Mouse (Mus musculus) kidney, postnatal 25 days (tissue): Measurements from ENCODE around the gene Nsun5.
A peak's percentile ranks its signal among the peaks of the same experiment; 100 is the strongest.

Source experiments
- DNase-seq, 2 experiments: peaks; one replicate each; pipeline ENCODE4 v3.0.0; 2021; ENCODE audit warnings: mixed read lengths in 2 of 2

Nsun5 gene

GRCm38 (mm10) chr5:135375167-135375566 lies 5.4 kb downstream of the Nsun5 start:
- DNase-seq: peak; percentile 64 to 68

DNA sequence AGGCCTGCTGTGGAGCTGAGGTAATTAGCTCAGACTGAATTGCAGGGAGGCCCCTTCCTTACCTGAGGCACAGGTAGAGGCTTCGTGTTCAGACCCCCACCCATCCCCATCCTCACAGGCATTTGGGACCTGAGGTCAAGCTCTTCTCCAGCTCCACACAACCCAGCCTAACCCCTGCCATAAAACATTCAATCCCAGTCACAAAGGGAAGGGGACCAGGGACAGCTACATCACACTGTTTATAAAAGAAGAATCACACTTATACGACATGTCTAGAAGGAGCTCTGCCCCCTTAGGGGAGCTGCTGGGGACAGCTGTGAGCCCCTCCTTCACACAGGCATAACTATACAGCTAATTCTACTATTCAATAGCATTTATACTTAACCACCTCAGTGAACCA lies 6.6 kb downstream of the Nsun5 start:
- no peak for DNase-seq

GRCm38 (mm10) chr5:135380681-135381080 lies 10.9 kb downstream of the Nsun5 start:
- no peak for DNase-seq

DNA sequence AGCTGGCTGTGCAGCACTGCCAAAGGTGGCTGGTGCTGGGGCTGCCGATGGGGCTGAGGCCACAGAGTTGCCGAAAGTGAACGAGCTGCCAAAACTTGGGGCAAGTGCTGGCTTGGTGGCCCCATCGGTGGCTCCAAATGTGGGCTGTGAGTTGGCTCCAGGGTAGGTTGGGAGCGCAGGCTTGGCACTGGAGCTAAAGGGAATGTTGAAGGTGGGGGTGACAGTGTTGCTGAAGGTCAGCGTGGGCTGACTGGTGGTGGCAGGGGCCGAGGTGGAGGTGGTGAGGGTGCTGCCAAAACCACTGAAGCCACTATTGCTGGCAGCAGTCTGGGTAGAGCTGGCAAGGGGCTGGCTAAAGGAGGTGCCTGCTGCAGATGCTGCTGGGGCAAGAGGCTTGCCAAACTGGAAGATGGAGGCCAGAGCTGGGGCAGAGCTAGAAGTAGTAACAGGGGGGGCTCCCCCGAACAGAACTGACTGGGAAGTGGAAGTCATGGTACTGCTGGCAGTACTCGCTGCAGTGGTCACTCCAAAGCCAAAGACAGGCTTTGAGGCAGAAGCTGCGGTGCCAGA lies 11.7 kb downstream of the Nsun5 start:
- DNase-seq: no peak

- no peak for DNase-seq
Observed at GRCm38 (mm10) chr5:135382746-135383145, 13.0 kb downstream of the Nsun5 start.

- DNase-seq: no peak
Observed at GRCm38 (mm10) chr5:135383771-135384170, 14.0 kb downstream of the Nsun5 start.

GRCm38 (mm10) chr5:135394004-135394823 lies 24.5 kb downstream of the Nsun5 start, which contains the start of gene Pom121:
Gene Pom121, minus strand, starts transcription at chr5:135394546.
- DNase-seq: peak; percentile 88 to 92

DNA sequence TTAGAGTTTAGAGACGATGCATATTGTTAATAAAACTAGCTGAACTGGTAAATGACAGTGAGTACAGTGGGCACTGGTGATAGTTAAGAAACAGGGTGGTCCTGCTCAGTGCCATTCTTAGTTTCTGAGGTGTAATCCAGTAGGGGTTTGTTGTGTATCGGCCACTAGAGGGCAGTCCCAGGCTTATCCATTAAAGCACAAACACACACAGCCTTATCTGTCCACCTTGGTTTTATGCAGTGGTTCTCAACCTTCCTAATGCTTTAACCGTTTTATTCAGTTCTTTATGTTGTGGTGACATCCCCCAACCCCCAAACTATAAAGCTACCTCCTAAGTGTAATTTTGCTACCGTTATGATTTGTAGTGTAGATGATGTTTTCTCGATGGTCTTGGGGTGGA lies 26.1 kb downstream of the Nsun5 start:
- DNase-seq: peak in 1 of 2 experiments; percentile 68

- DNase-seq: no peak
Observed at GRCm38 (mm10) chr5:135399382-135399781, 29.6 kb downstream of the Nsun5 start.

GRCm38 (mm10) chr5:135400244-135400643 lies 30.5 kb downstream of the Nsun5 start:
- peak; percentile 77 to 92 for DNase-seq

DNA sequence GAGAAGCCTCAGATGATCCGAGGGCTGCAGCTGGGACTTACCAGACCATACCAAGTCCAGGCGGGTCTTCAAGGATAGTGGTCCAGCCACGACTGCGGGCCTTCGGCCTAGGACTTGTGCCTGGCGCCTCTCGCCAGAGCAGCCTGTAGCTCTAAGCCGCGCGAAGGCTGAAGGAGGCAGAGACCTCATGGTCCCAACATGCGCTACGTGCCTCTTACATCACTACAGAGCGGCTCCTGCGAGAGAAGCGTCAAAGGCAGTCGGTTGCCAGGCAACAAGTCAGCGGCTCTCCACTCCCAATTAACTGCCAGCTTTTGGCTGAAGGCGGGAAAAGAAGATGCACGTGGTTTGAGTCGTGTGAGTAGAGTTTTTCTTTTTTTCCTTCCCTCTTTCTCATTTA lies 34.9 kb downstream of the Nsun5 start:
- peak in 1 of 2 experiments; percentile 10 for DNase-seq

- no peak for DNase-seq
Observed at GRCm38 (mm10) chr5:135405437-135405836, 35.7 kb downstream of the Nsun5 start.

GRCm38 (mm10) chr5:135408114-135408513 lies 38.4 kb downstream of the Nsun5 start:
- no peak for DNase-seq

- DNase-seq: no peak
Observed at GRCm38 (mm10) chr5:135410266-135410665, 40.5 kb downstream of the Nsun5 start.
